Mouse (Mus musculus) kidney, adult 2 months (tissue): ENCODE data around the gene Tmtc4.
A peak's percentile ranks its signal among the peaks of the same experiment; 100 is the strongest.

ENCODE experiments used
- CTCF ChIP-seq: fragments of 200-500 bp; conservative IDR thresholded peaks from 2 replicates; pipeline ENCODE4 v1.5.1; 2011; ENCODE audit warnings: low read depth, mild to moderate bottlenecking, control low read depth, low read length, moderate library complexity, mixed read lengths; ENCODE audit not compliant: insufficient read depth, insufficient read length
- POLR2A ChIP-seq: fragments of 200-500 bp; IDR thresholded peaks from one replicate; pipeline ENCODE4 v1.6.1; 2011; ENCODE audit warnings: low read depth, low read length, control low read depth

DNA sequence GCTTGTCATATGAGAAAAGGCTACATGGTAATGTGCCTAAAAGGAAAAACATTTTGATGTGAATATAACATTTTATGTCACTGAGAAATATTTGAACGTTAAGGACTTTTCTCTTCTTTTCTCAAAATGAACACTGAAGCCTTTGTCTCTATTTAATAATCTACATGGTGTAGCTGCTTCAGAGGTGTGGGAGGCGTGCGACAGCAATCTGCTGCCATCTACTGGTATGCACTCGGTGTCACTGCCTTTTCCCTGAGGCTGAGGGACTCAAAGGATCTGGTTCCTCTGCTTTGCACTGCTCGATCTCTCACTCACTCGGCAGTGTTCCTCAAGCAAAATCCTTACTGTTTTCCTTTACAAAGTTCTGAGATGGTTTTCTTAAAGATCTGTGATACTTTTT is 107.7 kb downstream of the Tmtc4 start:
- TF ChIP-seq CTCF: peak; percentile 100
- TF ChIP-seq POLR2A: no peak
